In genomic region chr13:28856472-28856871, GRCm38 (mm10) we compare ENCODE assay signal across 18 mouse cellular contexts.
"Had no signal": no experiment of that assay in that cellular context is flagged by ENCODE, and none has a peak within 500 bp of the region (broad histone marks: within the 10 kb centered on the region; RNA-seq: fewer than 3 reads in every experiment).

No protein-coding gene starts in this region.

- H3K9ac ChIP-seq: limb, embryonic 12.5 days; limb, embryonic 15.5 days; liver, embryonic 14.5 days; liver, postnatal 0 days; lung, embryonic 14.5 days; midbrain, embryonic 12.5 days; midbrain, embryonic 15.5 days; neural tube, embryonic 13.5 days had no signal

- ATAC-seq: liver, postnatal 0 days; lung, postnatal 0 days; midbrain, embryonic 15.5 days had no signal

- H3K27ac ChIP-seq: limb, embryonic 12.5 days; limb, embryonic 15.5 days; liver, embryonic 14.5 days; midbrain, embryonic 12.5 days; midbrain, embryonic 15.5 days; neural tube, embryonic 13.5 days had no signal

- H3K4me3 ChIP-seq: limb, embryonic 12.5 days; limb, embryonic 15.5 days; midbrain, embryonic 12.5 days; midbrain, embryonic 15.5 days; neural tube, embryonic 13.5 days had no signal

- H3K4me2 ChIP-seq: limb, embryonic 12.5 days; limb, embryonic 15.5 days; liver, embryonic 11.5 days; lung, embryonic 14.5 days; midbrain, embryonic 12.5 days; midbrain, embryonic 15.5 days; neural tube, embryonic 13.5 days had no signal

- H3K9me3 ChIP-seq: limb, embryonic 15.5 days had no signal

- H3K36me3 ChIP-seq: midbrain, embryonic 15.5 days; neural tube, embryonic 13.5 days had no signal

- DNase-seq: kidney, adult 18-20 months; kidney, adult 9 months; kidney, postnatal 14 days; kidney, postnatal 4 days; left cerebral cortex, postnatal 4 days; liver, postnatal 0 days; lung, embryonic 14.5 days; lung, postnatal 36 days; thymus, adult 18-20 months; thymus, postnatal 14 days had no signal

- H3K27me3 ChIP-seq: limb, embryonic 12.5 days; limb, embryonic 15.5 days; midbrain, embryonic 12.5 days; midbrain, embryonic 15.5 days; neural tube, embryonic 13.5 days had no signal
